ENCODE assay signal across 27 mouse cellular contexts in the genomic region with DNA sequence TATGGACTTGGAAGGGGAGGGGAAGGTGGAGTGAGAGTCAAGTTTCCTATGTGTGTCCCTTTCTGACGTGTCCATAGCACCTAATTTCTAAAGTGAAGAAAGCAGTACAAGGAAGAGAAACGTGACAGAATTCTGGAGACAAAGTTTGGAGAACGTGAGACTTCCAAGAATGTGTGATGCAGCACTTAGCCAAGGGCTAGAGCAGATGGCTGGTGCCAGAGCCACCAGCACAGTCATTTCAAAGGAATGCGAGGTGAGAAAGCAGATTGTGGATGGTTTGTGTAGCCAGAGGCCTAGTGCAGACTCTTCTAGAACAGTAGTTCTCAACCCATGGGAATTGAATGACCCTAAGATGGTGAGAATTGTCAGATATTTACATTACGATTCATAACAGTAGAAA. TPM values are rescaled to one million over a fixed set of nuclear protein-coding genes. Genes with fewer than 3 reads are reported as not detected.
A peak's percentile ranks its signal among the peaks of the same experiment; 100 is the strongest.
DNase-seq lines count a peak whose midpoint lies in the region; ATAC-seq lines count a peak whose summit lies in the region.
"Had no signal": no experiment of that assay in that cellular context is flagged by ENCODE, and none has a peak within 500 bp of the region (broad histone marks: within the 10 kb centered on the region; RNA-seq: fewer than 3 reads in every experiment).

No protein-coding gene starts in this region.

- peak; percentile 47; the same call in 1 of the 2 replicates for ATAC-seq in frontal cortex, adult (ENCODE audit: low TSS enrichment)
- no peak for ATAC-seq in granulocyte monocyte progenitor cell, adult 5-6 weeks (replicated peaks; ENCODE audit: poor library complexity, severe bottlenecking)
- ATAC-seq: CD4-positive, CD25-positive, alpha-beta regulatory T cell, adult 4 months; forebrain, embryonic 15.5 days; hindbrain, postnatal 0 days; inflammation-experienced regulatory T-cells, adult 6 months; intestine, embryonic 16.5 days; Patski had no signal

- no peak for DNase-seq in frontal cortex, postnatal 10 days (ENCODE audit: low spot score in 2 of 2)
- peak; percentile 14 for DNase-seq in layer of hippocampus, adult 9-11 months
- no peak for DNase-seq in layer of hippocampus, adult 8-10 months (ENCODE audit: low spot score in 2 of 2)
- peak; percentile 44 for DNase-seq in 3134 (ENCODE audit: extremely low read depth, insufficient read length, low spot score)
- DNase-seq in NIH3T3 (ENCODE audit: low read depth) = peak; percentile 11
- no peak for DNase-seq in kidney, postnatal 4 days
- DNase-seq: adrenal gland, postnatal 10 days; adrenal gland, postnatal 36 days; cerebellum, adult 11 months; cerebellum, adult 2 months; cerebellum, adult 9-11 months; cerebellum, postnatal 36 days; embryo, embryonic 11 days; gastrocnemius, postnatal 10 days; gastrocnemius, postnatal 36 days; heart, adult 18-20 months; heart, postnatal 14 days; heart, postnatal 4 days had no signal

RNA-seq across cellular contexts. Expression of a gene that starts 13.7 kb away (rescaled TPM):
- total RNA-seq in layer of hippocampus, adult 8-10 months (2022) = 10 to 100 TPM; 40.7 to 45.2 (median 41.2) TPM
- total RNA-seq in granulocyte monocyte progenitor cell, adult 5-6 weeks (2014; fragmentation: Nextera tagmentation) = 0.15 and 1.7 TPM in 2 replicates
- 0.93 and 1.0 TPM in 2 replicates for total RNA-seq in granulocyte monocyte progenitor cell, adult 5-6 weeks (2017)
- total RNA-seq: MEL had no signal

Comparison
In these comparisons a context has a peak if more than half of its experiments do, and no peak if none do; other contexts are left out.
1. DNase-seq: peak in layer of hippocampus, adult 9-11 months (single experiment), 3134 (single experiment) and NIH3T3 (single experiment); none in frontal cortex, postnatal 10 days (0 of 2), layer of hippocampus, adult 8-10 months (0 of 2) and kidney, postnatal 4 days (0 of 2).
2. RNA of a gene that starts 13.7 kb away (total RNA-seq): 40.7 to 45.2 TPM in layer of hippocampus, adult 8-10 months; 0.15 to 1.7 TPM in granulocyte monocyte progenitor cell, adult 5-6 weeks; every median in the first group is over 10 times any median in the second.